Mouse (Mus musculus) CH12.LX (cell line): Measurements from ENCODE around the gene Stambpl1. TPM values are rescaled to one million over a fixed set of nuclear protein-coding genes. Genes with fewer than 3 reads are reported as not detected.

Experiments
- DNase-seq: peaks from one replicate; pipeline ENCODE4 v3.0.0-alpha.2; 2013; ENCODE audit errors: extremely low read depth
- H3K27ac ChIP-seq: 2 replicates; pipeline ENCODE4 v1.5.1; 2012; ENCODE audit warnings: low read depth, mild to moderate bottlenecking, control low read depth, moderate library complexity; ENCODE audit not compliant: insufficient read depth
- H3K27me3 ChIP-seq: replicated peaks from 2 replicates; pipeline ENCODE3; 2012; ENCODE audit warnings: inconsistent platforms
- H3K36me3 ChIP-seq, 2 experiments: replicated peaks in 1 of 2; 2 replicates each; pipeline versions ENCODE3 to v1.6.1; 2012; ENCODE audit warnings: inconsistent platforms in 1 of 2, low read length in 1 of 2, mild to moderate bottlenecking in 1 of 2, mixed read lengths in 1 of 2, moderate library complexity in 1 of 2; ENCODE audit not compliant: control insufficient read depth in 1 of 2, insufficient read depth in 1 of 2
- H3K4me1 ChIP-seq, 2 experiments: 2 replicates each; pipeline ENCODE4 v1.6.1; 2012; ENCODE audit warnings: inconsistent platforms in 1 of 2, moderate library complexity in 1 of 2; ENCODE audit not compliant: insufficient read depth in 2 of 2, control insufficient read depth in 1 of 2
- H3K4me2 ChIP-seq: 2 replicates; pipeline ENCODE4 v1.6.1; 2012; ENCODE audit warnings: low read depth, mild to moderate bottlenecking, control low read depth; ENCODE audit not compliant: poor library complexity, insufficient read depth, severe bottlenecking
- H3K4me3 ChIP-seq, 3 experiments: fragments of 150-350 bp in 1 of 3; sonication (generic) in 1 of 3; replicated peaks in 1 of 3; 2 replicates each; pipeline versions ENCODE3 to v1.5.1; 2011 to 2012; ENCODE audit warnings: low read depth in 2 of 3, low read length in 2 of 3, mild to moderate bottlenecking in 2 of 3, moderate library complexity in 2 of 3, control low read depth in 1 of 3, improper control_type of control experiment in 1 of 3, inconsistent platforms in 1 of 3, mixed read lengths in 1 of 3; ENCODE audit not compliant: poor library complexity in 1 of 3
- H3K79me2 ChIP-seq: replicated peaks from 2 replicates; pipeline ENCODE4 v1.6.1; 2012; ENCODE audit warnings: mild to moderate bottlenecking, moderate library complexity; ENCODE audit not compliant: control insufficient read depth, poor library complexity, insufficient read depth, severe bottlenecking; ENCODE audit errors: extremely low read depth
- H3K9ac ChIP-seq: 2 replicates; pipeline ENCODE4 v1.6.1; 2012; ENCODE audit warnings: low read depth, mild to moderate bottlenecking, control low read depth, moderate library complexity; ENCODE audit not compliant: insufficient read depth
- H3K9me3 ChIP-seq: replicated peaks from 2 replicates; pipeline ENCODE3; 2012; ENCODE audit warnings: low read length, inconsistent platforms, mixed read lengths
- CHD2 ChIP-seq: IDR thresholded peaks from 2 replicates; pipeline ENCODE4 v1.6.1; 2011; ENCODE audit warnings: low read length, improper control_type of control experiment
- CTCF ChIP-seq, 2 experiments: IDR thresholded peaks in 1 of 2; conservative IDR thresholded peaks in 1 of 2; 2 replicates each; pipeline ENCODE4 v1.5.1; 2011 to 2012; ENCODE audit warnings: low read depth in 2 of 2, low read length in 2 of 2, improper control_type of control experiment in 1 of 2, inconsistent platforms in 1 of 2, mild to moderate bottlenecking in 1 of 2, moderate library complexity in 1 of 2
- E2F4 ChIP-seq: IDR thresholded peaks from 2 replicates; pipeline ENCODE4 v1.6.1; 2011; ENCODE audit warnings: low read depth, low read length, improper control_type of control experiment; ENCODE audit not compliant: insufficient replicate concordance
- ELF1 ChIP-seq: IDR thresholded peaks from 2 replicates; pipeline ENCODE4 v1.6.1; 2014; ENCODE audit warnings: low read depth, mild to moderate bottlenecking, inconsistent platforms, low read length, improper control_type of control experiment
- ETS1 ChIP-seq: conservative IDR thresholded peaks from 2 replicates; pipeline ENCODE4 v1.6.1; 2012; ENCODE audit warnings: low read depth, mild to moderate bottlenecking, inconsistent platforms, low read length, improper control_type of control experiment, moderate library complexity
- HCFC1 ChIP-seq: IDR thresholded peaks from 2 replicates; pipeline ENCODE4 v1.6.1; 2012; ENCODE audit warnings: low read depth, mild to moderate bottlenecking, inconsistent platforms, low read length, improper control_type of control experiment
- JUN ChIP-seq: IDR thresholded peaks from 2 replicates; pipeline ENCODE4 v1.6.1; 2011; ENCODE audit warnings: low read depth, mild to moderate bottlenecking, low read length, improper control_type of control experiment, moderate library complexity; ENCODE audit not compliant: insufficient read depth
- JUND ChIP-seq: conservative IDR thresholded peaks from 2 replicates; pipeline ENCODE4 v1.6.1; 2011; ENCODE audit warnings: low read depth, low read length, improper control_type of control experiment
- KAT2A ChIP-seq: IDR thresholded peaks from 2 replicates; pipeline ENCODE4 v1.6.1; 2012; ENCODE audit warnings: low read length, improper control_type of control experiment, inconsistent platforms; ENCODE audit not compliant: insufficient replicate concordance
- MAX ChIP-seq: IDR thresholded peaks from 2 replicates; pipeline ENCODE4 v1.6.1; 2011; ENCODE audit warnings: low read length, improper control_type of control experiment
- MAZ ChIP-seq: IDR thresholded peaks from 2 replicates; pipeline ENCODE4 v1.6.1; 2012; ENCODE audit warnings: low read depth, mild to moderate bottlenecking, inconsistent platforms, low read length, improper control_type of control experiment, moderate library complexity
- MEF2A ChIP-seq: IDR thresholded peaks from 2 replicates; pipeline ENCODE4 v1.6.1; 2014; ENCODE audit warnings: low read depth, mild to moderate bottlenecking, inconsistent platforms, low read length, improper control_type of control experiment, borderline replicate concordance
- MXI1 ChIP-seq: IDR thresholded peaks from 2 replicates; pipeline ENCODE4 v1.6.1; 2011; ENCODE audit warnings: mild to moderate bottlenecking, low read depth, low read length, improper control_type of control experiment
- MYC ChIP-seq: IDR thresholded peaks from 2 replicates; pipeline ENCODE4 v1.6.1; 2011; ENCODE audit warnings: low read depth, mild to moderate bottlenecking, improper control_type of control experiment, low read length
- PAX5 ChIP-seq: IDR thresholded peaks from 2 replicates; pipeline ENCODE4 v1.6.1; 2012; ENCODE audit warnings: low read length, inconsistent platforms, mixed read lengths
- POLR2A ChIP-seq: IDR thresholded peaks from 2 replicates; pipeline ENCODE4 v1.6.1; 2011; ENCODE audit warnings: low read depth, mild to moderate bottlenecking, improper control_type of control experiment, low read length
- POLR2AphosphoS2 ChIP-seq: IDR thresholded peaks from 2 replicates; pipeline ENCODE4 v1.6.1; 2011; ENCODE audit warnings: low read depth, low read length, improper control_type of control experiment
- RAD21 ChIP-seq: IDR thresholded peaks from 2 replicates; pipeline ENCODE4 v1.6.1; 2011; ENCODE audit warnings: low read depth, mild to moderate bottlenecking, low read length, improper control_type of control experiment, moderate library complexity
- TCF12 ChIP-seq: IDR thresholded peaks from 2 replicates; pipeline ENCODE4 v1.6.1; 2014; ENCODE audit warnings: low read depth, mild to moderate bottlenecking, inconsistent platforms, low read length, improper control_type of control experiment
- ZKSCAN1 ChIP-seq: IDR thresholded peaks from 2 replicates; pipeline ENCODE4 v1.6.1; 2012; ENCODE audit warnings: low read depth, inconsistent platforms, low read length, improper control_type of control experiment, borderline replicate concordance
- ZMIZ1 ChIP-seq: IDR thresholded peaks from 2 replicates; pipeline ENCODE4 v1.6.1; 2012; ENCODE audit warnings: low read depth, mild to moderate bottlenecking, inconsistent platforms, low read length, improper control_type of control experiment
- ZNF384 ChIP-seq: IDR thresholded peaks from 2 replicates; pipeline ENCODE4 v1.6.1; 2012; ENCODE audit warnings: low read depth, low read length, improper control_type of control experiment, inconsistent platforms
- dilution Hi-C: fragments of 300-500 bp; cut with MboI; formaldehyde crosslinking; loops from 2 replicates; pipeline ENCODE4 v1.14.3; 2020; ENCODE audit warnings: low sequenced_read_pairs; ENCODE audit not compliant: extremely low pct_unique_long_range_greater_than_20kb, extremely low pct_ligation_motif_present
- in situ Hi-C: fragments of 300-500 bp; cut with MboI; formaldehyde crosslinking; loops from 3 replicates; pipeline ENCODE4 v1.14.3; 2019; ENCODE audit warnings: low sequenced_read_pairs, low pct_ligation_motif_present, low pct_unique_long_range_greater_than_20kb, mixed read lengths
- polyA plus RNA-seq: library from polyadenylated mRNA; unstranded; fragments of >175 nt; gene quantifications from 2 replicates; pipeline ENCODE4 v1.2.1, GENCODE M21; 2012; ENCODE audit warnings: low read depth; ENCODE audit not compliant: insufficient read length
- total RNA-seq, 2 experiments: library from RNA; depleted of rRNA; stranded (reverse); fragments of 300-350 nt in 1 of 2; fragments of >200 nt in 1 of 2; gene quantifications; 2 replicates each; pipeline ENCODE4 v1.2.3; 2012 to 2014

Gene Stambpl1
- total and polyA plus RNA-seq, 3 experiments: 29.7 to 48.2 (median 40.6) TPM

- TF ChIP-seq HCFC1: no peak
- no peak for TF ChIP-seq E2F4
- TF ChIP-seq JUND: no peak
- TF ChIP-seq MXI1: no peak
- no peak for TF ChIP-seq CHD2
- no peak for TF ChIP-seq POLR2AphosphoS2
- TF ChIP-seq PAX5: no peak
- peak; percentile 21 to 88; a peak in 3 of 4 replicates for TF ChIP-seq CTCF (conservative IDR thresholded peaks at IDR 0.05 in 1 of 2, IDR thresholded peaks at IDR 0.05 in 1 of 2; ENCODE audit: low read depth in 2 of 2, low read length in 2 of 2)
- no peak for TF ChIP-seq ELF1
Observed at GRCm38 (mm10) chr19:34244056-34244455, 52.0 kb downstream of the Stambpl1 start (continued).

- in situ Hi-C loops (loop anchor here (5.0 to 10.0 kb wide), 2 partner anchors 34 to 226 kb away; partner anchors contain the start of gene Ch25h), dilution Hi-C loops (no loop called here)
- H3K4me2 ChIP-seq: no peak overlapping the region
- H3K4me1 ChIP-seq: peaks cover 2 to 16% of the 10 kb centered on the region in 2 experiments; a peak in 3 of 4 replicates
- H3K27me3 ChIP-seq: no peaks in the 10 kb centered on the region
- no peak overlapping the region for H3K9ac ChIP-seq
- DNase-seq: no peak
- no peak overlapping the region for H3K27ac ChIP-seq
- peaks cover 0 to 6% of the 10 kb centered on the region in 2 experiments for H3K36me3 ChIP-seq
- no peak overlapping the region for H3K4me3 ChIP-seq
- TF ChIP-seq E2F4: no peak
- no peak for TF ChIP-seq HCFC1
- TF ChIP-seq KAT2A: no peak
- TF ChIP-seq MYC: no peak
- no peaks in the 10 kb centered on the region for H3K9me3 ChIP-seq
- H3K79me2 ChIP-seq: no peaks in the 10 kb centered on the region
Observed at GRCm38 (mm10) chr19:34248558-34248957, 56.5 kb downstream of the Stambpl1 start.

- in situ Hi-C loops: no loop called here
Observed at GRCm38 (mm10) chr19:34250621-34251020, 58.6 kb downstream of the Stambpl1 start.

GRCm38 (mm10) chr19:34251900-34252299 is 59.9 kb downstream of the Stambpl1 start:
- no peaks in the 10 kb centered on the region for H3K9me3 ChIP-seq
- no peak for DNase-seq
- H3K4me2 ChIP-seq: no peak overlapping the region
- H3K36me3 ChIP-seq: no peaks in the 10 kb centered on the region
- H3K27me3 ChIP-seq: no peaks in the 10 kb centered on the region
- no peak overlapping the region for H3K9ac ChIP-seq
- no peaks in the 10 kb centered on the region for H3K79me2 ChIP-seq
- no peak overlapping the region for H3K27ac ChIP-seq
- peaks cover 5 to 25% of the 10 kb centered on the region in 2 experiments; a peak in 3 of 4 replicates for H3K4me1 ChIP-seq
- dilution Hi-C loops: no loop called here
- in situ Hi-C loops: no loop called here
- H3K4me3 ChIP-seq: no peak overlapping the region
- TF ChIP-seq HCFC1: no peak
- no peak for TF ChIP-seq TCF12
- TF ChIP-seq ZMIZ1: no peak
- TF ChIP-seq ZNF384: no peak
- TF ChIP-seq JUN: no peak
- TF ChIP-seq JUND: no peak
- no peak for TF ChIP-seq MAZ
- no peak for TF ChIP-seq E2F4
- TF ChIP-seq MYC: no peak
- no peak for TF ChIP-seq CTCF (conservative IDR thresholded peaks at IDR 0.05 in 1 of 2, IDR thresholded peaks at IDR 0.05 in 1 of 2; ENCODE audit: low read depth in 2 of 2, low read length in 2 of 2)
- no peak for TF ChIP-seq ZKSCAN1
- no peak for TF ChIP-seq MAX
- no peak for TF ChIP-seq RAD21
- TF ChIP-seq MEF2A: no peak
- no peak for TF ChIP-seq ETS1

More at GRCm38 (mm10) chr19:34250621-34251020, 58.6 kb downstream of the Stambpl1 start:
- no peaks in the 10 kb centered on the region for H3K9me3 ChIP-seq
- no peak overlapping the region for H3K4me3 ChIP-seq
- no peak for DNase-seq
- H3K27me3 ChIP-seq: no peaks in the 10 kb centered on the region
- TF ChIP-seq POLR2A (no peak), MYC (no peak)
- no peak overlapping the region for H3K27ac ChIP-seq
- no peak overlapping the region for H3K9ac ChIP-seq
- H3K36me3 ChIP-seq: no peaks in the 10 kb centered on the region
- H3K4me2 ChIP-seq: no peak overlapping the region
- dilution Hi-C loops: no loop called here
- no peaks in the 10 kb centered on the region for H3K79me2 ChIP-seq
- peaks cover 5 to 25% of the 10 kb centered on the region in 2 experiments; a peak in 3 of 4 replicates for H3K4me1 ChIP-seq
